Mouse (Mus musculus): Measurements from ENCODE around the gene Gm10097.

GRCm38 (mm10) chr10:5028301-5028700, 40.7 kb upstream of the Gm10097 start:
- no peak for TF ChIP-seq POLR2A (IDR thresholded peaks at IDR 0.05; ENCODE audit: insufficient read depth, low read depth, low read length)
- no peak for TF ChIP-seq CTCF (IDR thresholded peaks at IDR 0.05)
- no peak for TF ChIP-seq EP300 (IDR thresholded peaks at IDR 0.05; ENCODE audit: insufficient read depth, low read depth, low read length)
